Mouse (Mus musculus): ENCODE results near the gene Tspear.
"Not testable (repeated sequence)": the region's sequence is repeated elsewhere in the genome, so short reads cannot be mapped to it uniquely, and the experiment has no call there.

The Tspear gene

DNA sequence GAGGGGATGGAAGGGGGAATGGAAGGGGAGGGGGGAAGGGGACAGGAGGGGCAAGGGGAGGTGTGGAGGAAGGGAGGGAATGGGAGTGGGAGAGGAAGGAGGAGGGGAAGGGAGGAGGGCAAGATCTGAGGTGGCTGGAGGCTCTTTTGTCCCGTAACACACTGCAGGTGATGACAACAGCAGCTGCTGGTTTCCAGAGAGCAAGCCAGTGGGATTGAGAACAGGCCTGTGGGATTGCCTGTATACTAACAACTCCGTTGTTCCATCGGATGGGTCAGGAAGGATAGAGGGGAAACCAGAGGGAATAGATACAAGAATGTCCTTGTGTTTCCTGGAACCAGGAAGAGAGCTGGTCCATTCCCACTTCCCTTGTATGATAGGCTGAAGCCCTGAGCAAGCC, 111.3 kb downstream of the Tspear start:
- DNase-seq: no peak

GRCm38 (mm10) chr10:77798164-77798920, 112.0 kb downstream of the Tspear start:
- DNase-seq: not testable (repeated sequence)

- no peak for DNase-seq
Measured at GRCm38 (mm10) chr10:77798921-77799508, 112.6 kb downstream of the Tspear start, which contains the start of gene Gm19668. Gene Gm19668 (minus strand): TSS chr10:77799133.

GRCm38 (mm10) chr10:77804095-77804494, 117.7 kb downstream of the Tspear start:
- no peak for DNase-seq

- DNase-seq: no peak
Measured at GRCm38 (mm10) chr10:77811743-77812142, 125.4 kb downstream of the Tspear start, which contains the start of gene Gm9507. Gene Gm9507 (minus strand): TSS chr10:77811843.

- DNase-seq: no peak
Measured at GRCm38 (mm10) chr10:77814382-77814781, 128.0 kb downstream of the Tspear start, which contains the start of gene Gm2696. Gene Gm2696 (plus strand): TSS chr10:77814682.

DNA sequence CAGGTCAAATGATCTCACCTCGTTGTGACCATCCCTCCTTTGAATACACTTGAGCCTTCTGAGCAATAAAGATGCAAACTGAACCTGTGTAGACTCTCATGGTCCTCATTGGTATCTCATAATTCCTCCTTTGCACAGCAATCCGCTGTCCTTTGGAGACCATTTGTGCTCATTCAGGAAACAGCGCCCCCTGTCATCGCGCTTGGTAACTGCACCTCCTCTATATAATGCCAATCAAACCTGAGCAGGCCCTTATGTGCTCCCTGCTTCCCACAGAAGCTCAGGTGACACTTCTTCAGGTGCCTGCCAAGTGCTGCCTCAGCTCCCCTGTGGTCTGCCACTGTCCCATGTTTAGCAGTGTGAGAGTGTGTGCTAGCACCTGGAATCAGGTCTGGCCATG, 129.1 kb downstream of the Tspear start:
- no peak for DNase-seq

GRCm38 (mm10) chr10:77818523-77818922, 132.2 kb downstream of the Tspear start:
- DNase-seq: no peak

- no peak for DNase-seq
Measured at GRCm38 (mm10) chr10:77819203-77819602, 132.8 kb downstream of the Tspear start.

GRCm38 (mm10) chr10:77826951-77827350, 140.6 kb downstream of the Tspear start, which contains the start of gene Krtap10-4:
Gene Krtap10-4 (minus strand): TSS chr10:77827095.
- no peak for DNase-seq

- no peak for DNase-seq
Measured at GRCm38 (mm10) chr10:77835647-77836046, 149.3 kb downstream of the Tspear start, which contains the start of gene Krtap10-10. Gene Krtap10-10 (plus strand): TSS chr10:77835947.

- DNase-seq: no peak
Measured at GRCm38 (mm10) chr10:77839006-77839405, 152.6 kb downstream of the Tspear start.

- DNase-seq: no peak
Measured at GRCm38 (mm10) chr10:77846503-77846902, 160.1 kb downstream of the Tspear start, which contains the start of gene Gm36176. Gene Gm36176 (plus strand): TSS chr10:77846803.

DNA sequence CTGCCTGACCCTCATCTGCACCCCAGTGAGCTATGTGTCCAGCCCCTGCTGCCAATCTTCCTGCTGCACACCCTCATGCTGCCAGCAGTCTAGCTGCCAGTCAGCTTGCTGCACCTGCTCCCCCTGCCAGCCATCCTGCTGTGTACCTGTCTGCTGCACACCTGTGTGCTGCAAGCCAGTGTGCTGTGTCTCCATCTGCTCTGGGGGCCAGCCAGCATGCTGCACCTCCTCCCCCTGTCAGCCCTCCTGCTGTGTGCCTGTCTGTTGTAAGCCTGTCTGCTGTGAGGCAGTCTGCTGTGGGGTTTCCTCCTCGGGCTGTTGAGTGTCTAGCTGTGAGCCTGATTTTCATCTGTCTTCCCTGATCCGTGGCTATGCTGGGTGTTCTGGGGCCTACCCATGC, 160.6 kb downstream of the Tspear start:
- peak; percentile 28 for DNase-seq

- no peak for DNase-seq
Measured at GRCm38 (mm10) chr10:77847538-77847937, 161.2 kb downstream of the Tspear start.

DNA sequence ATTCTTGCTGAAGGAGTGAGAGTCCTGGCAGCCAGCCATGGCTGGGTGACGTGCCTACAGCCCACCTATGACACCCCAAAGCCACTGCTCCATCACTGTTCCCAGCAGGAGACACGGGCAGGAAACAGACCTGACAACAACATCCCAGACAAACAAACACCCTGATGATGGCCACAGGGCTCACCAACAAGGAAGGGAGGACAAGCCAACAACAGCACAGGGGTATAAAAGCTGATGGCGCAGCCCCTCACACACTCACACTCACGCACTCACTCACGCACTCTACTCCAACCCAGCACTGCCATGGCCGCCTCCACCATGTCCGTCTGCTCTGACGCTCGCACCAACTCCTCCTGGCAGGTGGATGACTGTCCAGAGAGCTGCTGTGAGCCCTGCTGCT, 166.2 kb downstream of the Tspear start, which contains the start of gene Gm10318:
Gene Gm10318, plus strand, starts transcription at position 301 of the 400 bp plus-strand sequence.
- no peak for DNase-seq

DNA sequence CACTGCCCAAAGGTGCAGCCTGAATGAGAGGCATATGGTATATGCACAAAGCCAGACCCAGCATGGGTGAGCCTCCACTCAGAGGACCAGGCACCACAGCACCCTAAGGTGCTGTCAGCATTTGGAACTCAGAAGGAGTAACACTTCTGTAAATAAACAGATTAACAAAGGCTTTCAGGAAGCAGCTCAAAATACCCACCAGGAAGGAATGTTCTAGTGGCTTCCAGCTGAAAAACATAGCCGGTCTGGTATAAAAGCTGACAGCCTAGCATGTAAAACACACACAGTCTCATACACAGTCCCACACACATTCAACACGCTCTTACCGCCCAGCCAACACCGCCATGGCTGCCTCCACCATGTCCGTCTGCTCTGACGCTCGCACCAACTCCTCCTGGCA, 175.3 kb downstream of the Tspear start, which contains the start of gene Gm3285:
Gene Gm3285, plus strand, starts transcription at position 301 of the 400 bp plus-strand sequence.
- no peak for DNase-seq

GRCm38 (mm10) chr10:77864067-77864761, 177.8 kb downstream of the Tspear start:
- DNase-seq: peak; percentile 16

DNA sequence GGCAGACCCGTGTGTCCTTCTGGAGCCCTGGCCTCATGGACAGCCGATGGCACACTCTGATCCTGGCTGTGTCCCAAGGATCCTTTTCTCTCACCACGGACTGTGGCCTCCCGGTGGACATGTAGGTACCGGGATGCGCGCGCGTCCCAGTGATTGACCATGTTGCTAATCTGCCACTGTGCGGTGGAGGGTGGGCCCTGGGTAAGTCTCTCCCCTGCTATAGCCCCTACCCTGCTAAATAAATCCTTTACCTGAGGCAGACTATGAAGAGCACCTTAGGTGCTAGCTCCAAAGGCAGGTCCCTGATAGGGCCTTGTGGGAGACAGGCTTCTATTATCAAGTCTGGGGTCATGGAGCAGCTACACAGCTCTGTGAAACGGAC, 178.4 kb downstream of the Tspear start:
- no peak for DNase-seq

DNA sequence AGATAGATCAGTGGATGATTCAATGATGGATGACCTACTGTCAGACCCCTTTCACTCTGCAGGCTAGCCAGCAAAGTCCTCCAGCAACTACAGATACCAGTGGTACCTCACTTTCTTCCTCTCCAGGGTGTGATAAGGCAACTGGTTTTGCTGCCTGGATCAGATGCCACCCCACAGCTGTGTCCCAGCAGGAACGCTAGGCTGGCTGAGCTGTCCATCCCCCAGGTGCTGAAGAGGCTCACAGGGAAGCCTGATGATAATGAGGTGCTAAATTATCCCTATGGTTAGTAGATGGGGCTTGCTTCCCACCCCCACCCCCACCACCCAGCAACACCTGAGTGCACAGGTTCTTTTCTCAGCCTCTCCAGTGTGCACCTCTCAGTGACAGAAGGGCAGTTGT, 181.2 kb downstream of the Tspear start:
- DNase-seq: no peak

DNA sequence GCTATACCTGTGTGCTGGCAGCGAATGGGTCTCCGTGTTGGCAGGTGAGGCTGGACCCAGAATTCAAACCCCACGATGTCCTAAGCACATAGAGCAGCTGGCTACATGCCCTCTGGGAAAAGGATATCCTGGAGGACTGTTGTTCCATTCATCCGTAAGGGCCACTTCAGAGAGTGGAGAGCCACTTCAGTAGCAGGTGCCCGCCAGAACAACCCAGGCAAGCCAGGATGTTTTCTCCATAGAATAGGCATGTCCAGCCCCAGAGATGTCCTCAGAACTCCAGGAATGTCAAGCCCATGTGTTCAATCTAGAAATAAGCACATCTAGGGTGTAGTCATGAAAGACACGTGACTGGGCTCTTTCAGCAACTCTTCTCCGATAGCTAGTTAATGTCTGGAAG, 183.3 kb downstream of the Tspear start:
- no peak for DNase-seq

GRCm38 (mm10) chr10:77878985-77879384, 192.6 kb downstream of the Tspear start:
- no peak for DNase-seq

GRCm38 (mm10) chr10:77880305-77880704, 193.9 kb downstream of the Tspear start:
- DNase-seq: no peak

Measured in cerebellum, adult 8-10 months (tissue).